Mouse (Mus musculus) cerebellum, adult 18-20 months (tissue): ENCODE measurements at regions not wholly inside any gene's neighbourhood (a gene's known extent, or its start where the extent isn't known, plus 50 kb on each side); places are given as distances from the start of the nearest gene placed in this dataset.

Source experiments
- DNase-seq, 2 experiments: peaks; one replicate each; pipeline ENCODE4 v3.0.0; 2021

- DNase-seq, result no peak
Measured at GRCm38 (mm10) chr1:71816306-71816705, 163.3 kb upstream of the Fn1 start.

GRCm38 (mm10) chr1:71814141-71814540 is 161.1 kb upstream of the Fn1 start:
- no peak for DNase-seq

DNA sequence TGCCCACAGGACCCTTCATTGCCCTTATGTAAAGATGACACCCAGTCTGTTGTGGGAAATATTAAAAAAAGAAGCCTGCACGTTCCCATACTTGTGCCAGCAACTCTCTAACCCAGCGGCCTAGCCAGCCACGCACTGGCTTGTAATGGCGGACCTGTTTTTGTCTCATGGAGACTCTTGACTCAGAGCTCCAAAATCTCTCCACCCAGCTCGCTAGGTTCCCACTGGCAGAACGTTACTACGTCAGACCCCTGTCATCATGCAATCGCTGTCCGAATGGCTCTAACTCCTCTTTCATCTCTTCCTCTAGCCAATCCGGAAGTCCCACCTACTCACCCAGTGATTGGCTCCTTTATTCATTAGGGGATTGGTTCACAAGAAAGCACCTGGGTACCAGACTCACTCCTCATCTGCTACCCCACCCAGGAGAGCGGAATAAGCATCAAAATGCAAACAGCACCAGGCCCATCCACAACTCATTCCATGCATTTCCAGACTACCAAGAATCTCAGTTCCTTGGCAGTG is 159.2 kb upstream of the Fn1 start:
- no peak for DNase-seq

DNA sequence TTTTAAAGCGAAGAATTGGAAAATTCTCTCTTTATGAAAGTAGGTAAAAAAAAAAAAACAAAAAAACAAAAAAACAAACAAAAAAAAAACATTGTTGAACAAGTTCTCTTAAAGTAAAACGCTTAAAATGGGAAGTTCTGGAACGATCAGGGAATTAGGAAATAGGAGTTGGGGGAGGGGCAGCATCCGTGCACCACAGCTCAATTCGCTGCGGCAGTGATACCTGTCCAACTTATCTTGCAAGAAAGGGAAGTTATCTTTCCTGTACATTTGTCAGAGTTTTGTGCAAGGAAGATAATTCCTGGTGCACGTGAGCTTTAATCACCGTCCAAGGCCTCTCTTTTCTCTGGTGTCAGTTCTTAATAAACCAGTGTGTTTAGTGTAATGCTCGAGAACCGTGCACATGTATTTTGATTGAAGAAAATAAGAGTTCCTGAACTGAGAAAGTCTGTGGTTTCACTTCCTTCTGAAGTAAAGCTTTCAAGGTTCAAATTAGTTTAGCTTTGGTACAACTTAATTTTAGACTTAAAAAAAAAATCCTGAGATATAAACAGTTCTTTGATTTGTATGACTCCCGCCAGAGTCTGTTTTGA is 158.3 kb upstream of the Fn1 start:
- DNase-seq, result no peak

- no peak for DNase-seq
Measured at GRCm38 (mm10) chr1:71808005-71808404, 155.0 kb upstream of the Fn1 start.

DNA sequence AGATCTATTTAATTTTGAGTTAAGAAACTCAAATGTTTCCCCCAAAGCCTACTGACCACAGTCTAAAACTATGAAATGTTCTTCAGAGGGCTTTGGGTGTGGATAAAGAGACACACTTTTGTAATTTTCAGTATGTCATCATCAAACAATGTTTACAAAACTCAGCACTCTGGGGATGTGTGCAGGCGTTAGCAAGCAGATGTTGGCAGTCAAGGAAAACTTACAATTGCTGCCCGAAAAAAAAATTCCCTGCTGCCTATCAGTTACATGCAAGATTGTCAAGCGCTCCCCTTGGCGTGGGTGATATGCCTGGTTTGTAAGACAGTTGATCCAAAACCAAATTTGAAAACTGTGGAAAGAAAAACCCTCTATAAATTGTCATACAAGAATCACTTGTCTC is 154.6 kb upstream of the Fn1 start:
- DNase-seq, result no peak

GRCm38 (mm10) chr1:71801283-71802066 is 148.5 kb upstream of the Fn1 start:
- no peak for DNase-seq

DNA sequence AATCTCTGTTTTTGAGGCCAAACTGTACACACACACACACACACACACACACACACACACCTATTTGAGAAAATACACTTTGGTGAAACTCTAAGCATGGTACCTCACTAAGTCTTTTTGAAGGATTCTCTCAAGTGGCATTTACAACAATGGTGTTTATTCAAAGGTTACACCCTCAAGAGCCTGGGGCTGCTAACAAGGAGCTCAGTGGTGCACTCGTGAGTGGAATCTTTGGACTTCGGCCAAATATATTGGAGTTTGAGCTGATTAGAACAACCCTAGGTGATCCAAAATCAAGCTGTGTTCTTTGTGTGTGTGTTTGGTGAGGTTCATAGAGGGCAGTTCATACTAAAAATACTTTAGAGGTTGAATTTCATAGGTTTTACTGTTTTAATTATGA is 147.6 kb upstream of the Fn1 start:
- DNase-seq, result no peak

GRCm38 (mm10) chr1:71798636-71799035 is 145.6 kb upstream of the Fn1 start:
- no peak for DNase-seq

- DNase-seq, result no peak
Measured at GRCm38 (mm10) chr1:71788408-71788807, 135.4 kb upstream of the Fn1 start.

DNA sequence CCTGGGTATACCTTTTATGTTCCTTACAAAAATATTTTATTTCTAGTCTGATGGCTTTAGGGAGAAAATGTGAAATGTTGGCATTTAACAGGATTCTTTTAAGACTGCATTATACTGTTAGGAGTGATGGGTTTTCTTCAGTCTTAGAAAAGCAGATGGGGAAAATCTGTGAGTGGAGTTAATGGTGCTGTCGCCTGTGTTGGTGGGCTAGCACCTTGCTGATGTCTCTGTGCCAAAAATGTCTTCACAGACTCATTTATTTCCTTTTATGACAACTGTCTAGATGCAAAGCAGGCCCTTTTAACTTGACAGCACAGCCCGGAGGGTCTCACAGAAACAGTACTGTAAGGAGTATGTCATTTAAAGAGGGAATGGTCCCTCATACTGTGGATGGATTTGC is 131.9 kb upstream of the Fn1 start:
- DNase-seq, result no peak

DNA sequence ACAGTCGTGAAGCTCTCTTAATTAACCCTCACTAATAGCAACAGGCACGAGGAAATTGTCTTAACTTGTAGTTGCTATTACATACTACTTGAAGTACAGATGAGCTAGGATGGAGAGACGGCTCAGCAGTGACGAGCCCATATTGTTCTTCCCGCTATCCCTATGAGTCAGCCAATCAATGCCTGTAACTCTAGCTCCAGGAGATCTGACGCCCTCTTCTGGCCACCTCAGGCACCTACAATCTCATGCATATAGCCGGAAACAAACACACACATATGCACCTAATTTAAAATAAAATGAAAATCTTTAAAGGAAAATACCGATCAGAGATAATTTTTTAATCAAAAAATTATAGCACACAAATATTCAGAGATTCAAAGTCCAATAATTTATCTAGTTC is 125.3 kb upstream of the Fn1 start:
- no peak for DNase-seq

DNA sequence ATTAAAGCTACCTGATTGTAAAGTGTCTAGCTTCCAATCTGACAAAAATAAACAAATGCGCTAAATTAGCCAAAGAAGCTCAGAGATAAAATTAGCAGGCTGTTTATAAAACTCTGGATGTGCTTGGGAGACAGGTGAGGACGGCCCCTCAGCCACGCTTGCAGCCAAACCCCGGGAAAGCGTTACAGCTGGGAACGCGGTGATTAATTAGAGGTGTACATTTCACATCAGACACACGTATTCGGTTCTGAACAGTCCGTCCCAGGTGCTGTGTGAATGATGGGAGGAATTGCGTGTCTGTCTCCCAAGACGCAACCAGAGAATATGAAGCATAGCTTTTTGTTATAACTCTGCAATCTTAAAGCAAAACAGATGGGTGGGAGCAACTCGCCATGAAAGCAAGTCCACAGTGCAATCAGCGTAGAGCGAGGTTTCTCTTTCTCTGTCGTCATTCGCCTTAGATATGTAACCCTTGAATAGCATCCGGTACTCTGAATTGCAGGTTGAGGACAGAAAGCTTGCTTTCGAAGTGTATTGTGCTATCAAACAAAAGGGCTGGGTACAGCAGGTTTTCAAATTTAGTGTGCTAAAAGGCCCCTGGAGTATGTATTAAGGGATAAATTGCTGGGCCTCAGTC is 123.0 kb upstream of the Fn1 start:
- no peak for DNase-seq

DNA sequence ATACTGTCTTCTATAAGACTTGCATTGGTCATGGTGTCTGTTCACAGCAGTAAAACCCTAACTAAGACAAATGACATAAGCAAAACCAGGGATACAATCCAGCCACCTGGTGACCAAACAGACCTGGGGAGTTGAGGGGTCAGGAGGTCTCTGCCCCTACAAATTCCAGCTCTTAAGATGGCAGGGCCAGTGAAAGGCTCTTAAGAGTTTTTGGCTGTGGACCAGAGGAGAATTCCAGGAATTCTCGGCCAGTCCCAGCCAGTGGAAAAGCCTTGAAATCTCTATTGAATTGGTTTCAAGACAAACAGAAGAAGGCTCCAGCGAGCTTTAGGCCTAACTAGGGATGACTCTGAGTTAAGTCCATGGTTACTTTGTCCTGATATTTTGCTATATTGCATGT is 119.5 kb upstream of the Fn1 start:
- DNase-seq, result no peak

- DNase-seq, result no peak
Measured at GRCm38 (mm10) chr1:71771798-71772197, 118.8 kb upstream of the Fn1 start.

- no peak for DNase-seq
Measured at GRCm38 (mm10) chr1:71769595-71769994, 116.6 kb upstream of the Fn1 start.

DNA sequence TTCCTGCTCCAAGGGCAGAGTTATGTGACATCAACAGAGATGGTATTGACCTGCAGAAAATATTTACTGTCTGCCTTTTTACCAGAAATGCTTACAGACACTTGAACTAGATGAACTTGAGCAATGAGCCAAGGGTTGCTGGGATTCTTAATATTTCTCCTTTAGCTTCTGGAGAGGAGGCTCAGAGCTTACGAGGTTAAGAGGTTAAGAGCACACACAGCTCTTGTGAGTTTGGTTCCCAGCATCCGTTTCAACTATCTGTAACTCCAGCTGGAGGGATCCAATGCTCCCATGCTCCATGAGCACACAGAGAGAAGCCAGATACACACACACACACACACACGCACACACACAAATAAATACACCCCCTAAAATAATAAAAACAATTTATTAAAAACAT is 114.7 kb upstream of the Fn1 start:
- DNase-seq, result no peak

DNA sequence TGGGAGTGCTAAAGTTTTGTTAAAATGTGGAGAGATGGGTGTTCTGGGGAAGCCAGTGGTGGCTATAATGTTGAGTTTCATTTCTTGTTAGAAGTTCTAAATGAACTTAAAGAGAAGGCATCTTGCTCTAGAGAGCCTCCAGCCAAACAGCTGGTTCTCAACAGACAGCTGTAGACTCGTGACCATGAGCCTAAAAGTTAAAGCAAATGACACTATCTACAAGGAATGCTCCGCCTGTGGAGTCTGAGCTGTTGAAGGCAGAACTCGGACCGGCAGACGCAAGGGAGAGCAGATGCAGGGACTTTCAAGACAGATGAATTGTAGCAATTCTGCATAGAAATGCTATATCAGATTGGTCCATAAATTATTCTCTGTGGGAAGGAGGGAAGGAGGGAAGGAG is 114.1 kb upstream of the Fn1 start:
- DNase-seq, result no peak

GRCm38 (mm10) chr1:71764951-71765350 is 112.0 kb upstream of the Fn1 start:
- DNase-seq, result no peak

- DNase-seq, result no peak
Measured at GRCm38 (mm10) chr1:71763530-71763929, 110.5 kb upstream of the Fn1 start.

- no peak for DNase-seq
Measured at GRCm38 (mm10) chr1:71760342-71760741, 107.3 kb upstream of the Fn1 start.

- no peak for DNase-seq
Measured at GRCm38 (mm10) chr1:71757236-71757635, 104.2 kb upstream of the Fn1 start.

GRCm38 (mm10) chr1:71756159-71756558 is 103.2 kb upstream of the Fn1 start:
- DNase-seq, result no peak

DNA sequence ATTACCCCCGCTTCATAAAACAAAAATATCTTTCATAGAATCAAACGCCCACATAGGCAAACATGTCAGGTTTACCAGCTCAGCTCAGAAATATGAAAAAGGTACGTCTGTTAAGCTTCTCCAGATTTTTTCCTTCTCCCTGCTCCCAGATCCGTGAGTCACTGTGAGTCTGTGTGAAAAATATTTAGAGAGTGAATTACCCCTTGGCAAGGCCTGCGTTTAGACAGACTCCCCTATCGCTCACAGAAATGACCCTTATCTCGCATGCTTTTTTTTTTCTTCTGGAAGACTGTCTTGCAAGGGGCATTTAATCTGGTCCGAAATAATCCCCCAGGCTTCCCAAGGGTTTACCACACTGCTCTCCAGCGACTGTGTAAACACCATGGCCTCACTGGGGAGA is 102.4 kb upstream of the Fn1 start:
- no peak for DNase-seq
